Comparison of ENCODE assay signal across 15 mouse cellular contexts in the genomic region with DNA sequence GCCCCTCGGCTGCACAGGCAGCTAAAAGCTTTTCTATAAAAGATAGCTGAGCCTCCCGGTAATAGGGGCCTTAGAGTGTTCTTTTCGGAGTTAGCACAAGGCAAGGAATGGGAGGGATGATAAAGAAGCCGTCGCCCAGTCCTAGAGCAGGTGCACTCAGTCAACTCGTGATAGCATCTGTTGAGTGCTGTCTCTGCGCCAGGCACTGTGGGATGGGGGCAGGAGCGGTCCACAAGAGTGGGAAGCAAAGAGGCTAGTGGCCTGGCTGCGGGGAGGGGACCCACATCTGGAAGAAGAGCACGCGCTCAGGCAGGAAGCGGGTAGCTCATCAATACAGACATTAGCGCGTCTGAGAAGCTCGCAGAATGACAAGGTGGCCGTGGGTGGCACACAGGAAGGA.
DNase-seq lines count a peak whose midpoint lies in the region; ATAC-seq and TF ChIP-seq lines count a peak whose summit lies in the region.
"Had no signal": no experiment of that assay in that cellular context is flagged by ENCODE, and none has a peak within 500 bp of the region (broad histone marks: within the 10 kb centered on the region; RNA-seq: fewer than 3 reads in every experiment).

No protein-coding gene starts in this region.

- DNase-seq in heart, embryonic 10.5 days (ENCODE audit: low spot score) = no peak
- DNase-seq in heart, postnatal 4 days = no peak
- no peak for DNase-seq in intestine, embryonic 14.5 days (ENCODE audit: low spot score)
- DNase-seq in thymus, postnatal 14 days = no peak
- no peak for DNase-seq in adrenal gland, adult 18-20 months (ENCODE audit: low spot score in 2 of 2)
- DNase-seq: gastrocnemius, adult 2 months; kidney, postnatal 4 days; thymus, postnatal 25 days had no signal

- no peak for TF ChIP-seq POLR2A in small intestine, adult 2 months (IDR thresholded peaks at IDR 0.05; ENCODE audit: low read depth, low read length)

- no peak for ATAC-seq in intestine, embryonic 14.5 days (replicated peaks; ENCODE audit: low FRiP score, low TSS enrichment, low read depth)
- no peak for ATAC-seq in intestine, postnatal 0 days
- no peak for ATAC-seq in intestine, embryonic 15.5 days

- no peak overlapping the region for H3K4me2 ChIP-seq in intestine, embryonic 14.5 days (ENCODE audit: low read length)
- H3K4me2 ChIP-seq in intestine, postnatal 0 days (replicated peaks; ENCODE audit: low read depth) = no peak overlapping the region
- no peak overlapping the region for H3K4me2 ChIP-seq in intestine, embryonic 15.5 days (replicated peaks)
- H3K4me2 ChIP-seq: forebrain, embryonic 12.5 days; kidney, embryonic 15.5 days; midbrain, embryonic 12.5 days had no signal

- no peaks in the 10 kb centered on the region for H3K36me3 ChIP-seq in heart, embryonic 10.5 days
- H3K36me3 ChIP-seq in intestine, embryonic 14.5 days (ENCODE audit: control insufficient read depth, insufficient read depth, low read length) = no peaks in the 10 kb centered on the region
- H3K36me3 ChIP-seq in intestine, postnatal 0 days (ENCODE audit: control insufficient read depth, insufficient read depth) = no peaks in the 10 kb centered on the region
- no peaks in the 10 kb centered on the region for H3K36me3 ChIP-seq in intestine, embryonic 15.5 days
- H3K36me3 ChIP-seq in small intestine, adult 2 months (ENCODE audit: control insufficient read depth, insufficient read depth, low read length) = no peaks in the 10 kb centered on the region
- H3K36me3 ChIP-seq: forebrain, embryonic 12.5 days; kidney, embryonic 15.5 days; midbrain, embryonic 12.5 days had no signal

- H3K9ac ChIP-seq in intestine, embryonic 14.5 days (ENCODE audit: low read length) = no peak overlapping the region
- no peak overlapping the region for H3K9ac ChIP-seq in intestine, postnatal 0 days (ENCODE audit: low read depth, low read length)
- H3K9ac ChIP-seq in intestine, embryonic 15.5 days = no peak overlapping the region
- H3K9ac ChIP-seq: forebrain, embryonic 12.5 days; kidney, embryonic 15.5 days; liver, embryonic 14.5 days; midbrain, embryonic 12.5 days had no signal

- no peak overlapping the region for H3K4me3 ChIP-seq in heart, embryonic 10.5 days
- H3K4me3 ChIP-seq in intestine, embryonic 14.5 days (ENCODE audit: low read depth, low read length) = no peak overlapping the region
- no peak overlapping the region for H3K4me3 ChIP-seq in intestine, postnatal 0 days (ENCODE audit: low read depth, low read length)
- H3K4me3 ChIP-seq in intestine, embryonic 15.5 days (replicated peaks) = no peak overlapping the region
- H3K4me3 ChIP-seq in small intestine, adult 2 months (ENCODE audit: low read depth, low read length) = no peak overlapping the region
- H3K4me3 ChIP-seq: forebrain, embryonic 12.5 days; gastrocnemius, adult 2 months; kidney, embryonic 15.5 days; midbrain, embryonic 12.5 days had no signal

- H3K27me3 ChIP-seq in heart, embryonic 10.5 days (ENCODE audit: insufficient read depth, poor library complexity, severe bottlenecking) = no peaks in the 10 kb centered on the region
- no peaks in the 10 kb centered on the region for H3K27me3 ChIP-seq in intestine, embryonic 14.5 days (replicated peaks; ENCODE audit: control insufficient read depth, insufficient read depth, low read length)
- H3K27me3 ChIP-seq in intestine, postnatal 0 days (replicated peaks; ENCODE audit: control insufficient read depth, insufficient read depth, low read length) = no peaks in the 10 kb centered on the region
- H3K27me3 ChIP-seq in intestine, embryonic 15.5 days (replicated peaks) = no peaks in the 10 kb centered on the region
- no peaks in the 10 kb centered on the region for H3K27me3 ChIP-seq in small intestine, adult 2 months (ENCODE audit: control insufficient read depth, insufficient read depth, low read length)
- H3K27me3 ChIP-seq: kidney, embryonic 15.5 days; midbrain, embryonic 12.5 days had no signal

- peaks cover 90% of the 10 kb centered on the region for H3K4me1 ChIP-seq in heart, embryonic 10.5 days
- peaks cover 58% of the 10 kb centered on the region for H3K4me1 ChIP-seq in intestine, embryonic 14.5 days (replicated peaks; ENCODE audit: control insufficient read depth, insufficient read depth, low read length)
- H3K4me1 ChIP-seq in intestine, postnatal 0 days (replicated peaks; ENCODE audit: control insufficient read depth, insufficient read depth, low read length) = no peaks in the 10 kb centered on the region
- H3K4me1 ChIP-seq in intestine, embryonic 15.5 days (replicated peaks) = peaks cover 49% of the 10 kb centered on the region
- peaks cover 2% of the 10 kb centered on the region; the same call in 1 of the 2 replicates for H3K4me1 ChIP-seq in small intestine, adult 2 months (ENCODE audit: control insufficient read depth, insufficient read depth, insufficient read length, low read length)

- TF ChIP-seq CTCF in intestine, postnatal 0 days (IDR thresholded peaks at IDR 0.05; ENCODE audit: low read depth) = no peak
- no peak for TF ChIP-seq CTCF in small intestine, adult 2 months (IDR thresholded peaks at IDR 0.05; ENCODE audit: extremely low read depth, insufficient read length, insufficient replicate concordance, low read depth, low read length)

- H3K9me3 ChIP-seq in heart, embryonic 10.5 days = no peaks in the 10 kb centered on the region
- H3K9me3 ChIP-seq in intestine, embryonic 14.5 days (ENCODE audit: control insufficient read depth, low read length) = no peaks in the 10 kb centered on the region
- no peaks in the 10 kb centered on the region for H3K9me3 ChIP-seq in intestine, postnatal 0 days (ENCODE audit: control insufficient read depth)
- no peaks in the 10 kb centered on the region for H3K9me3 ChIP-seq in intestine, embryonic 15.5 days
- H3K9me3 ChIP-seq: forebrain, embryonic 12.5 days; kidney, embryonic 15.5 days; midbrain, embryonic 12.5 days had no signal

- WGBS in heart, embryonic 10.5 days = 63% methylated on average over 16 of the region's 16 CpGs
- 61% methylated on average over 16 of the region's 16 CpGs for WGBS in intestine, embryonic 14.5 days
- 79% methylated on average over 16 of the region's 16 CpGs for WGBS in intestine, postnatal 0 days
- 65% methylated on average over 16 of the region's 16 CpGs for WGBS in intestine, embryonic 15.5 days
- WGBS in small intestine, adult 2 months = 76% methylated on average over 16 of the region's 16 CpGs

- H3K27ac ChIP-seq in heart, embryonic 10.5 days = peak overlapping the region; percentile 43; the same call in 1 of the 2 replicates
- peak overlapping the region; percentile 86 for H3K27ac ChIP-seq in intestine, embryonic 14.5 days (ENCODE audit: low read depth)
- H3K27ac ChIP-seq in intestine, postnatal 0 days (ENCODE audit: low read depth, low read length) = no peak overlapping the region
- peak overlapping the region; percentile 71 for H3K27ac ChIP-seq in intestine, embryonic 15.5 days
- H3K27ac ChIP-seq in small intestine, adult 2 months (ENCODE audit: insufficient read depth, low read depth, low read length) = peak overlapping the region; percentile 54; the same call in 1 of the 2 replicates
- H3K27ac ChIP-seq: forebrain, embryonic 12.5 days; gastrocnemius, adult 2 months; kidney, embryonic 15.5 days; liver, embryonic 14.5 days; midbrain, embryonic 12.5 days had no signal
